Mouse (Mus musculus) monocyte, adult 5-6 weeks (primary cell): Measurements from ENCODE around the gene Med28. TPM values are rescaled to one million over a fixed set of nuclear protein-coding genes. Genes with fewer than 3 reads are reported as not detected.

ENCODE experiments used
- ATAC-seq: fragments of 153-309, 156-312 bp; replicated peaks from 2 replicates; pipeline ENCODE4 v1.8.0; 2017; ENCODE audit warnings: mild to moderate bottlenecking; ENCODE audit not compliant: low TSS enrichment, insufficient number of reproducible peaks, severe bottlenecking, poor library complexity, low FRiP score
- total RNA-seq: library from RNA; stranded (forward); fragments of 200-1000, 200-491, 200-594 nt; gene quantifications from 3 replicates; pipeline ENCODE4 v1.2.3, GENCODE M21; 2017

Med28 gene
- 37.8 to 56.8 TPM (median 40.7 TPM) in 3 replicates for total RNA-seq

DNA sequence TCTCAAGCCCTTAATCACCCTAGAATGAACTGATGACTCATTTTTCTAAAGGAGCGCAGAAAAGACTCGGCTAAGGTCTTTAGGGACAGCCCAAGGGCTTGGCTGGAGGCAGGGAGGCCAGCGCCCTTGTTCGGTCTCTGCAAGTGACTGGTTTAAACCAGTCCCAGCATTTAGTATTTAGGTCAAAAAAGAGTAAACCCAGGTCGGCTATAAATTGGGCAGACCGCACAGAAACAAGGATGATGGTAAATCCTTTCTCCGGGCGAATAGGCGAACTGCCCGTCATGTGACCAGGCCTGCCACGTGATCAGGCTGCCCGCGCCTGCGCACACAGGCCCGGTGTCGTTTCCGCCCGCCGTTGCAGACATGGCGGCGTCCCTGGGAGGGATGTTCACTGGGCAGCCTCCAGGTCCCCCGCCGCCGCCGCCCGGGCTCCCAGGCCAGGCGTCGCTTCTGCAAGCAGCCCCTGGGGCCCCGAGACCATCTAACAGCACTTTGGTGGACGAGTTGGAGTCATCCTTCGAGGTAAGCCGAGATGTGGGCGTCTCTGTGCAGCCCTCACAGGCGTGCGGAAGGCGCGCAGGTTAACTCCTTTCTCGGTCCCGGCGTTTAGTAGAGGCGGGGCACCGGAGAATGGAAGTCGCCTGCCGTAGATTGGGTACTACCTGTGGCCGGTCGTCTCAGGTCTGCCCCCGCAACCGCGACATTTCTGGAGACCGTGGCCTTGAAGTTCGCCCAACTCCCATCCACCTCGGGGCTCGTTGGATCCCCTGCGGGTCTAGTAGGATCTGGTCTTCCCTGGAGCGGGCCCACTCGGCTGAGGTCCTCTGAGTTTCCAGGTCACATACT, at the start of gene Med28:
Gene Med28, plus strand, starts transcription at position 270 of the 849 bp plus-strand sequence.
- ATAC-seq = peak; percentile 76

DNA sequence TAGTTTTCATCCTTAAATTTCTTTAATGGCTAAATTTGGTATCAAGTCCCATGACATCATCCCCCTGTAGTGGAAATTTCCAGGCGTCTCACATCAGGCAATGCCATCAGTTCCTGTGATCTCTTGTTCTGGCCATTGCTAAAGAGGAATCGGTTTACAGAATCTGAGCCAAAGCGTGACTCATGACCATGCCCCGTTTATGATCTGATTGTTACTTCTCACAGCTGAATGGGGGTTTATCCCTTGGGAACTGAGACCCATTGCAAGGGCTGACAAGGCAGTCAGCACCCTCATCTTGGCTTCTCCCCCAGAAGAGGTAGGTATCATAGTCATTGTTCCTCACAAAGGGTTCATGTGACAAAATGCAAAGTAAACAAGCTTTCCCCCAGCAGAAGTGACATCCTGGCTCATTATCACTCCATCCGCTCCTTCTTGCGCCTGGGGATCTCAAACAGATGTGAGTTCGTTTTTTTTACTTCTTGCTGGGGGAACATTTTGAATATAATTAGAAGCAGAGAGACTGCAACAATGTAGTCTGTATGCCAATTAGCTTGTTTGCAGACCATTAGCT, 47.1 kb upstream of the Med28 start:
- ATAC-seq = no peak

- no peak for ATAC-seq
Observed at GRCm38 (mm10) chr5:45473521-45473920, 46.5 kb upstream of the Med28 start.

GRCm38 (mm10) chr5:45474215-45474614, 45.8 kb upstream of the Med28 start:
- peak; percentile 47; the same call in 1 of the 2 replicates for ATAC-seq

GRCm38 (mm10) chr5:45474758-45475157, 45.3 kb upstream of the Med28 start:
- ATAC-seq = no peak

DNA sequence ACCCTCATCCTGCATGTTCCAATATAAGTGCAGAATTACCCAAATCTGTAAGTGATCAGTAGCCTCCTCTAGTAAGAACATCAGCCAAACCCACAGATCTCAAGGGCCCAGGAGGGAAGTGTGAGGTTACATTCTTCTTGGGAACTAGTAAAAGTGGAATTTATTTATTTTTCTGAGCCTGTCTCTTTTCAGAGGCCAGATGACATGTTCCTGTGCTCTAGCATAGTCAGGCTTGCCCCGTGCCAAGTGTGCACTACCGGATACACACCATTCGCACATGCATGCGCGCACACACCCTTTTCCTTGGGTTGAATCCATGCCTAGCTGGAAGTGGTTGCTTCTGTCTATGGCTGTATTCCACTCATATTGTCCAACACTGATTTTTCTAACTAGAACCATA, 44.3 kb upstream of the Med28 start:
- ATAC-seq = no peak

DNA sequence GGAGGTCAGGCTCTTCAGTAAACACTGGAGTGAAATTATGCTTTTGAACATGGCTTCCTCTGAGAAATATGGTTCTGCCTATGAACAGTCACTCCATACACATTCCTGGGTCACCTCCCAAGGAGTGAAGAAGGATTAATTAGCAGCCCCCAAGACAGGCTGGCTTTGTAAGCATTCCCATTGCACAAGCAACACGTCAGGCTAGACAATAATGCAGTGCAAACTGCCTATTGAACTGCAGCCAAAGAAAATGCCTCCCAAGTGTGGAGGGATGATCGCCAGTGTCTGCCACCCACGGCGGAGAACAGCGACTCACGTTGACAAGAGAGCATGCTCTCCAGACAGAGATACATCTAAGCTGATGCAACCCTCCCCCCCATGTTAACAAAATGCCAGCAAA, 43.7 kb upstream of the Med28 start:
- no peak for ATAC-seq

DNA sequence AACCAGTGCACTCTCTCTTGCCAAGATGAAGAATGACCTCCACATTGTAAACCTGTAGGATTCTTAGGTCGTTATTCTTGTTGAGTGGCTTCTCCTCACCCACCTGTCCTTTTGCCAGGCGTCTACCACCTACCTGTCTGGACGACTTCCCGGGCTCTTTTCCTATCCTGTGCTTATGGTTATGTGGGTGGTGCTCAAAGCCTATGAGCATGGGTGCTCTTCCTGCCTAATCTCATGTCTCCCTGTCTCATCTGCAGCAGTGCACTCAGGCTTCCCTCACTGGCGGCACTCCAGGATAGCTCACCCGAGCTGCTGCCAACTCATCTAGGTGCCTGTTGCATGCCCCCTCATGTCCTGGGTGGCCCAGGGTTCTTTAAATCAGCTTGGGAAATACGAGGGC, 42.4 kb upstream of the Med28 start:
- ATAC-seq = no peak

DNA sequence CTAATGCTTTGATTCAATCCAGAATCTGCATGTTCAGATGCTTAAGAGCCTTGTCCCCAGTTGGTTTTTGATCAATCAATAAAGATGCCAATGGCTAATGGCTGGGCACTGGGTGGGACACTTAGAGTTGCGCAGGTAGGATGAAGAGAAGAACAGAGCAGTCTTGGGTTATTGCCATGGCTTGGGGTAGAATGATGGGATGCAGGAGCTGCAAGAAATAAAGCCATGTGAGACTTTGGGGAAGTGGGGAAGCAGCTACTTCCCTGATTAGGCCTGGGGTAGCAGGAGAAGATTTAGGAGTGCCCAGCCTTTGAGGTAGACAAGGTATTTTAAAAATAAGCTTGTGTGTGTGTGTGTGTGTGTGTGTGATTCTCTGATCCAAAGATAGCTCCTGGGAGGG, 40.0 kb upstream of the Med28 start:
- ATAC-seq = no peak

GRCm38 (mm10) chr5:45481125-45481524, 38.9 kb upstream of the Med28 start:
- ATAC-seq = no peak

DNA sequence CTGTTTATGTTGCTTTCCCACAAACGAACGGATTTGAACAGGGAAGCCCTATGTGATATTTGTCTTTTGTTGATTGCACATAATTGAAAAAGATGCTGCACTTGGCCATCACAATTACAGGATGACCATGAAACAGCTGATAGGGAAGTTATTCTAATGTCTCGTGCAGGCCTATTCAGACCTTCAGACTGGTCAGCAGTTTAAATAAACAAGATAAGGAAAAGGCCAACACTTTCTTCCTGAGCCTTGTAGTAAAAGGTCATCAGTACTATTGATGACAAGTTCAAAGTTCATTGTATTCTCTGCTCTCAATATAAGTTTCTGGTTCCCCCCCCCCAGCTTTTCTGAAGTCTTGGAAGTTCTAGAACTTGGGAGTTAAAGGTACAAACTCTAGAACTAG, 37.4 kb upstream of the Med28 start:
- ATAC-seq = no peak

- ATAC-seq = no peak
Observed at GRCm38 (mm10) chr5:45483654-45484053, 36.4 kb upstream of the Med28 start.

GRCm38 (mm10) chr5:45491776-45492175, 28.3 kb upstream of the Med28 start:
- ATAC-seq = no peak

- peak; percentile 84 for ATAC-seq
Observed at GRCm38 (mm10) chr5:45493191-45494092, 26.6 kb upstream of the Med28 start, which contains the start of gene Lap3. Gene Lap3, plus strand, starts transcription at chr5:45493374.

DNA sequence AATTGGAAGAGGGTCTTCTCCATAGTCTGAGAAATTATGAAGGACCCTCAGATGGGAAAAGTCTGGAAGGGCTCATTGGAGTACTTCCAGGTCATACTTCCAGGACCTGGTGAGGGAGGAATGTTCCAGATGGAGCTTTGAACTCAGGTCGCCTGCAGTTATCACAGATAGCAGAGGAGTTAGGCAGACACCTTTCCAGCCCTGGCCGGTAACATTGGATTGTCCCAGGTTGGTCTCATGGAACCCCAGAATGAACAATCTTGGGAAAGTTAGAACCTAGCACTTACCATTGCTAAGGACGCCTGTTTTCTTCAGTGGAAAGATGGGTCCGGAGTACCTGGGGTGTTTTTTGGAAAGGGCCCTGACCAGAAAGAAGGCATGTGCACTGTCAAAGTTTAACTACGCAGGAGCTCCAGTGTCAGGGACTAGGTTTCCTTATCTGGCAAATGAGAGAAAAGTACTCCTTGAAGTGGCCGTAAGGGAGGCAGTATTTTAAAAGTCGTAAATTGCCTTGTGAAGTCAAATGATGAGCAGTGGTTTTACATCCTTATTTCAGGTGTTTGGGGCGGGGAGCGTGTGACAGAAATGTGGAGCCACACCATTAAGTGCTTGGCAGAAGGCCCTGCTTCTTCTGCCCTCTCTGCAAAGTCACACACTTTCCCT, 25.8 kb upstream of the Med28 start:
- no peak for ATAC-seq

- ATAC-seq = no peak
Observed at GRCm38 (mm10) chr5:45495429-45495975, 24.5 kb upstream of the Med28 start.

GRCm38 (mm10) chr5:45496042-45496441, 24.0 kb upstream of the Med28 start:
- no peak for ATAC-seq

GRCm38 (mm10) chr5:45496479-45496878, 23.6 kb upstream of the Med28 start:
- ATAC-seq = no peak
